Mouse (Mus musculus) embryo, embryonic 11.5 days (tissue): ENCODE measurements around the gene Ccdc124.

ENCODE experiments used
- DNase-seq: peaks from one replicate; pipeline ENCODE4 v3.0.0-alpha.2; 2012; ENCODE audit warnings: low read depth, low spot score

Gene Ccdc124

DNA sequence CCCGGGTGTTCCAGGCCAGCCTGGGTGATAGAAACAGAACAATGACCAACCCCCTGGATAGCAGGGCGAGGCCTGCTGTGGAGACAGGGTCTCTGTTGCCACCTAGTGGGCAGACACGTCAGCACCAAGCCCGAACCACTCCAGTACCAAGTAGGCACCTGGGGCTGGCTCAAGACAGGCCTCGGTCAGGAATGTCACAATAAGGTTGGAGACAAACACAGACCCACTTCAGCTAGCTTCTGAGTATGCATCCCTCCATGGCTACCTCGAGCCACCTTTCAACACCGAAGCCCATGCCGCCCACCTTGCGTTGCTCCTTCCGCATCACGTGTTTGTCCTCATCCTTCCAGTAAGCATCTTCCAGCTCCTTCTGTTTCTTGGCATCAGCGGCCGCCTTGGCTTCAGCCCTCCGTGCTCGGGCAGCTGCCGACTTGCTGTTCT lies 4.1 kb downstream of the Ccdc124 start:
- peak; percentile 62 for DNase-seq

DNA sequence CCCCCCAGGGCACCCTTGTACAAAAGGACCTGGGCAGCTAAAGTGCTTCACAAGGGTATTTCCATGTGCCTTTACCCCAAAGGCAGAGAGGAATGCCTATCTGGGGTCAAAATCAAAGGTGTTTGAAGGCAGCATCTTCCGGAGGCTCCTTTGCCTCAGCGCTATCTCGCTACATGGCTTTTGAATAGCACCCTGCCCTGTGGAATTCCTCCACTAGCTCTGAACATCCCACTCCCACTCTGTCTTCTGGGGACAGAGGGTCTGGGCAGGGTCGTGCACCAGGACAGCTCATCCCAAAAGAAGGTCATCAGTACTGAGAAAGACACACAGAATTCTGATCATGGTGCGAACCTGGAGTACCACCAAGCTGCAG lies 4.5 kb downstream of the Ccdc124 start:
- no peak for DNase-seq

DNA sequence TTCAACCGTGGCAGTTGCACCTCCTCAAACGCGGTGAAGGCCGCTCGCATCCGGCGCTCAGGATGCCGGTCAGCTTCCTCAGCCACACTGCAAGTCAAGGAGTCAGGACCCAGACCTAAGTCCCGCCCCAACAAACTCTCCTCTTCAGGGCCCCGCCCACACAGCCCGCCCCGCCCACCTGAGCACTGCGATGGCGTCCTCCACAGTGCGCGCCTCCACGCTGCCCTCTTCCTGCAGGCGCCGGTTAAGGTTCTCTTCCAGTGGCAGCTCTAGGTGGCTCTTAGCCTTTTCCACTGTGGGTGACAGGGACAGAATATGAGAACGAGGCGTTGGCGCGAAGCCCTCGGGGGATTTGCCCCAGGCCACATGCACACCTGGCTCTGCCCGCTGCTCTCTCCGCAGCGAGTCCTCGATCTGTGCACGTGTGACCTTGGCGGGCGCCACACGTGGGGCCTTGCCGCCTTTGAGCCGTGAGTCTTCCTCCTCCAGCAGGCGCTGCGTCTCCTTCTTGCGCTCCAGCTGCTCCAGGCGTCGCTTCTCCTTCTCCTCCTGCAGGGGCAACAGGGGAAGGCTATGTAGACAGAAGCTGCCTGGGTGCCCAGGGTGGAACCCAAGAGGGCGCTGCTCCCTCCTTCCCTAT lies 5.1 kb downstream of the Ccdc124 start:
- DNase-seq: peak; percentile 61

DNA sequence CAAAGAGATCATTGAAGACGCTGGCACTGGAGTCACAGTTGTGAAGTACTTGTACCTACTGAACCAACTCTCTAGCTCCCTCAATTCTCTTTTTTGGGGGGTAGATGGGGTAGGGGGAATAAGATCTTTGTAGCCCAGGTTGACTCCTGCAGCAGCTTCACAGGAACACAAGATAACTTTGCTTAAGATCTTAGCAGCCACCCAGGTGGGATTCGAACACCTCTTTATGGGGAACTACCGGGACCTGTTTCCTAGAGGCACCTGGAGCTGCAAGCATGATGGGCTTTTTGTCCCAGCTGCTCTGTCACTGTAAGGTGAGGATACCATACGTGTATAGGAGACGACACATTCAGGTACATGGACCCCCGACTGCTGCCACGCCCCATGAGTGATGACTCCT lies 7.2 kb downstream of the Ccdc124 start:
- no peak for DNase-seq

DNA sequence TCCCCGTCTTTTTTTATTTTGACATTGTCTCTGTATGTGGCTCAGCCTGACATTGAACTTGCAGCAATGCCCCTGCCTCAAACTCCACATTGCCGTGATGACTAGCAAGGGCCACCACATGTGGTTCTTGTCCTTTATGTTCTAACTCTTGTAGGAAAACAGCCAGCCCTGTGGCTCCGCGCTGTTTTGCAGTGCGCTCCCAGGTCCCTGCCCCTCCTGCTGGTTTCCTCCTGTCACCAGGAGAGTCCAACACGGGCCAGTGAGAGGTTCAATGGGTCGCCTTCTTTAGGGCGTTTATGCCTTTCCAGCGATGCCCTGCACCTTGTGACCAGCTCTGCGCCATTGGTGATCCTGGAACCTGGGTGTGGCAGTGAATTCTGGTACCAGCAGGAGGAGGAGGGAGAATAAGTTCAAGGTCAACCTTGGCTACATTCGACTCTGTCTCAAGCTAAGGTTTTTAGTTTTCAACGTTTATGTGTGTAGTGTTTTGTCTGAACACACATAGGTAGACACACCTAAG lies 7.7 kb downstream of the Ccdc124 start:
- DNase-seq: no peak

DNA sequence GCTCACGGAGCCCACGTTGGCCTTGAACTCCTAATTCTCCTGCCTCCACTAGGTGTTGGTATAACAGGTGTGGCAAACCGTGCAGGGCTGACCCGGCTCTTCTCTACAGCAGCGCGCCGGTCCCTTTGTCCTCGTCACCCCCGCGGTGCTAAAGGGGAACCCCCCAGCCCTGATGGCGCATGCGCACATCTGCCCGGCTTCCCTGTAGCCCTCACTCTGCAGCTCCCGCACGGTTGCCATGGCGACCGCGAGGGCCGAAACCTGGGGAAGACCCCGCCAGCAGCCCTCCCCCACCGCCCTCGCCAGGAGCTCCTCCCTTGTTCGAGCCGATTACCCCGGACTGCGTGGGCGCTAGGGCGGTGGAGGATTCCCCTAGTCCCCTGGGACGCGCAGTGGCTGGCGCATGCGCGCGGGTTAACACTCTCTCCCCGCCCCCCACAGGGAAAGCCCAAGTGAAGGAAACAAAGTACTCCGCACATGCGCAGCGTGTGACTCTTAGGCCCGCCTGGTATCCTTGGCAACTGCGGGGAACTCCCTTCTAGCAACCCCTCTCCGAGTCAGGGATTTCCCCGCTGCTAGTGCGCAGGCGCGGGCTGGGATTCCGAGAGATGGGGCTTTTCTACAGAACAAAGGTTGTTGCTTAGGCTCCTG lies 8.3 kb downstream of the Ccdc124 start:
- peak; percentile 100 for DNase-seq

DNA sequence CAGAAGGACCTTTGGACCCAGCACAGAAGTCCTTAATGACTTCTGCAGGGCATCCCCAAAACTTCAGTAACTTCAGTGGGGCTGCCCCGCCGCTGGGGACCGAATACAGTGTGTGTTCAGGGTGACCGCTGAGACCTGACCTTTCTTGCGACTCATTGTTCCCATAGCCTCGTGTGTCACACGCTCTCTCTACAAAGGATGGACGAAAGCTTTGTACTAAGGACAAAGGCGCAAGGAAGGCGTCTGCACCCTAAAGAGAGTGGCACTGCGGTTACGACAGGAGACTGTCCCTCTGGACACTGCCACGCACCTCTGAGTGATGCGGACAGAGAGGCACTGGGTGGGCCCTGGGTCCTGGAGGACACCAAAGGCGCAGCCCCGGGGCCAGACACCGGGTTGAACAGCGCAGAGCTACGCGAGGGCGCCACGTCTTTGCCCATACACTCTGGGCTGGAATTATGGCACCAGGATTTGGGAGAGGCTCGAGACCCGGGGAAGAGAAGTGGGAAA lies 9.0 kb downstream of the Ccdc124 start:
- DNase-seq: no peak

DNA sequence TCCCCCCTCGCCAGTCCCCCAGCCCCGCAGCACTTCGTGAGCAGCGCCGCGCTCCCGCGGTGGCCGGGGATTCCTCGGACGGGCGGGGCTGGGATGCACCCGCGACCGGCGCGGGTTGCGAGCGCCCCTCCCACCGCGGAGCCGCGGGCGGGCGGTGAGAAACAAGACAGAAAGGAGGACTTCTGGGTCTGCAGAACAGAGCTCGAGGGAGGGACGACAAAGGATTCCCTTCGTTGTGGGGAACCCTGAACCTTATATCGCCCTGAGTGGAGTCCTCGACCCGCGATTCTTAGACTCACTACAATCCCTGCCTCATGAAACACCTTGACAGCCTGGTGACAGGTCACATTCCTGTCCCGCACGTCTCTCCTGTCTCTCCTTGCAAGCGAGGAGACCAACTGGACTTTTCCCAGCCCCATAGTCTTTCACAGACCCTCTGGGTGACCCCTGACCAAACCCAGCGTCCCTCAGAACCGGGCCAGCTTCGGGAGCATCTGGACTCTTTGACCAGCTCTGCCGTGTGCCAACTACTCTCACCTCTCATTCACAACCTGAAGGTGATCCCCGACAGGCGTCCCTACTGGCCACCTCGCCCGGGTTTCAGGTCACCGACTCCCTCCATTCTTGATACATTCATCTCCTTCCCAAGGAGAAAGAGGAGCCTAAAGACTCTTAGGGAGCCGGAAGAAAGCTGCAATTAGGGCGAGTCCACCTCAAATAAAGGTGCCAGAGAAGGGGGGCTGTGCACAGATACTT lies 9.6 kb downstream of the Ccdc124 start:
- DNase-seq: no peak

DNA sequence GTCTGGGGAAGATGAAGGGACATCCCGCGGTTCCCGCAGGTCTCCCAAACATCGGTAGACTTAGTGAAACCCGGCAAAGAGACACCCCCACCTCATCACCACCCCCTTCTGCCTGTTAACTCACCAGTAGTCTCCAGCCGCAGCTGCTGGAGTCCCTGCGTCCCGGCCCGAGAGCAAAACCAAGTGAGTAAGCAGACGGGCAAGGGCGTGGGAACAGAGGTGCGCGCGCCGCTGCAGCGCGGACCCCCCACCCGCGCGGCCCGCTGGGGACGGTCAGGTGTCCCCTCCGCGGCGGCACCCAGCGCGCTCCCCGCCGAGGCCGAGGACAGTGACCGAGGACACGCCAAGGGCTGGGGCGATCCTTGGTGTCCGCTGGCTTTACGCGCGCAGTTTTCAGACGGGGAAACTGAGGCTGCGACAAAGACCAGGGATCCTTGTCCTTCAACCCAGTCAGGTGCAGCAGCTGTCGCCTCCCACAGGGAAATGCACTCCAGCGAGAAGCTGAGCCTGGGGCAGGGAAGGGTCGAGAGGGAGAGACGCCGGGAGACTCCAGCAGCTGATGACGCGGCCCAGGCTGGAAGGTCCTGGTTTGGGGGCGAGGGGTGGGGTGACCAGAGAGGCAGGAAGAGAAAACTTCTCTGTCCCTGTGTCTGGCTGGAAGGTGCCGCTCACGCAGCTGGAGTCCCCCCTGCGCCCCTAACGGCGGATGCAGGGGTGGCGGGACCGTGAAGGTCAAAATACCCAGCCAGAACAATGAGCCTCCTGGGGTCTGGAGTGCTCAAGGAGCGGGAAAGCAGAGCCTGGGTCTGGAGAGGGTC lies 10.7 kb downstream of the Ccdc124 start, which contains the start of gene Kcnn1:
TSS of gene Kcnn1 (minus strand) at position 435 of the 818 bp plus-strand sequence.
- DNase-seq: no peak

DNA sequence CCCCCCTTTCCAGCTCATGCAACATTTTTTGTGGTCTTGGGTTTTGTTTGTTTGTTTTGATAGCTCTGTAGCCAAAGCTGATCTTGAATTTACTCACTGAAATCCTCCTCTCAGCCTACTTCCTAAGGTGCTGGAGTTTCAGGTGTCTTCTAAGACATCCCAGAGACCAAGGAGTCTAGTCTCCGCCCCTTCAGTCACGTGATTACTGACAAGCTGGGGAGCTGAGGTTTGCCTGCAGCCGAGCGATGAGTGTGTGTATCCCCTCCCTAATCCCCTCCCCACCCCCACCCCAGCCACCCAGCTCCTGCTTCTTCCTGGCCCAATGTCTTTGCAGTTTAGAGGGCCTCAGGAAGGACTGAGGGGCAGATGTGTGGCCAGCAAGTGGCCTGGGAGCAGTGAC lies 16.2 kb downstream of the Ccdc124 start:
- DNase-seq: no peak

DNA sequence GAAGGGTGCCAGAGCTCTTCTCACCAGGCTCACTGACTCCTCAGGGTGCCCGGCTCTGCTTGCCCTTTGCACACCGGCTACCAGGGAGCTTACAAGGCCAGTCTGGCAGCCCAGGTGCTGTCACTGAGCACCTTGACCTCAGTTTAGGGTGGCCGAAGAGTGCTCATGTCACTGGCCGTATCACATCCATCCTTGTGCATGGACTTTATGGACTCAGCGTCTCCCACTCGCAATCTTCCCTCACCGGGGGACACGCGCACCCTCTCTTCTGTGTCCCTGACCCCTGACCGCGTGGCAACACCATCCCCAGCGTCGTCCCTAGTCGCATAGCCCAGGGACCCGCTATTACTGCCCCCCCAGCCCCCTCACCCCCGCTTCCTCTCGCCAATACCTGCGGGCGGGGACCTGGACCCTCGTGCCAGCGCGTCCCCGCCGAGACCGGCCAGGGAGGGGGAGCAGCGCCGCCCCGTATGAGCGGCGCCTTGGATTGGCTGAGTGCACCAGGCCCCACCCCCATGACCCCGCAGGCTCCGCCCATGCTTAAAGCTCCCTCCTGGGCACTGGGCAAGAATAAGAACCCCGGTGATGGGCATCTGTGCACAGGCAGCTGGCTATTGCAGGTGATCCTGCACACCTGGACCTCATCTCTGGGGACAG lies 17.1 kb downstream of the Ccdc124 start:
- no peak for DNase-seq

DNA sequence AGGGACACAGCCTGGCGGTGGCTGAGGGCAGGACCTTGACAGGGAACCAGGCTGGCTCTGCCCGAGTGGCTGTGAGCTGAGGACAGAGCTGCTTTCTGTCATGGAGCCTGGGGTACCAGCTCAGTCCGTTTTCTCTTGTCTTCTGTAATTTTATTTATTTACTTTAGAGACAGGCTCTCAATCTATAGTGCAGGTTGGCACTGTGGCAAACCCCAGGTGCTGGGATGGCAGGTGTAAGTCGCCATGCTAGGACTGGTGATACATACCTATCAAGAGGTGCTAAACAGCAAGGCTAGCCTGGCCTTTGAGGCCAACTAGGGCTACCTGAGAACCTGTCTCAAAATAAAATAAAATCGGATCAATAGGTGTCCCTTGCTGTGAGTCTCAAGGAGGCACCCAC lies 17.7 kb downstream of the Ccdc124 start:
- no peak for DNase-seq

DNA sequence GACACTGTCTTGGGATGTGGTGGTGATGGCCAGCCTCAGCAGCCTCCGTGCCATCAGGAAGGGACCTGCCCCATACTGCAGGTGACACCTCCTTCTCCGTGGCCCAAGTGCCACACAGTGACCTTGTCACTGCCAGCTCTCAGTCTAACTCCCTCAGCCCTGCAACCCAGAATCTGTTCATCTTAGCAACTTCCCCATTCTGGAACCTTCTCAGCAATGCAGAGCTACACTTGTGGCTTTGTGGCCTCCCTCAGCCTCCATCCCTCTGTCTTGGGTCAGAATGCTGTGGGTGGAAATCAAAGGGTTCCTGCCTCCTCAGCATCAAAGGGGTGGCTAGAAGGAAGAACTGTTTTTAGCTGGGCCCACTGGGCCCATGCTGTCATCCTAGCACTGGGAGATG lies 19.9 kb downstream of the Ccdc124 start:
- no peak for DNase-seq

DNA sequence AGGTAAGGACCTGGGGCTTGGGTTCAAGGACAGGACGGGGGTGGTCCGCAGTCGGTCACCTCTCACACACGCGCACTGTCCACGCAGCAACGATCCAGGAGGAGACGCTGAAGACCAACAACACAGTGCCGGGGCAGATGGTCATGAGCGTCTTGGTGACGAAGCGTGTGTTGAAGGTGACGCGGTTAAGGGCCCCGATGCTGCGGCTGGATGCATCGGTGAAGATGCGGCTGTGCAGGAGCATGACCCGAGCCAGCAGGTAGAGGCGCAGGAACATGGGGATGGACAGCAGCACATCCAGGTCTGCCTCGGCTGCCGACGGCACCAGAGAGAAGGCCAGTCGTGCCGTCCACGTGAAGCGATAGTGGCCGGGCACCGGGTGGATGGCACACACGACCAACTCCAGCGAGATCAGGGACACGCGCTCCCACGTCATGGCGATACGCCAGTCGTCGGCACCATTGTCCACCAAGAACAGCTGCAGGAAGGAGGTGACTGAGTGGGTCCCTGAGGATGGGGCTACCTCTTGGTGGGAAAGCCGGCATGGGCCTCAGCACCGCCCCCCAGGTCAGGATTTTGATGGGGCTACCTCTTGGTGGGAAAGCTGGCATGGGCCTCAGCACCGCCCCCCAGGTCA lies 21.0 kb downstream of the Ccdc124 start:
- DNase-seq: no peak

DNA sequence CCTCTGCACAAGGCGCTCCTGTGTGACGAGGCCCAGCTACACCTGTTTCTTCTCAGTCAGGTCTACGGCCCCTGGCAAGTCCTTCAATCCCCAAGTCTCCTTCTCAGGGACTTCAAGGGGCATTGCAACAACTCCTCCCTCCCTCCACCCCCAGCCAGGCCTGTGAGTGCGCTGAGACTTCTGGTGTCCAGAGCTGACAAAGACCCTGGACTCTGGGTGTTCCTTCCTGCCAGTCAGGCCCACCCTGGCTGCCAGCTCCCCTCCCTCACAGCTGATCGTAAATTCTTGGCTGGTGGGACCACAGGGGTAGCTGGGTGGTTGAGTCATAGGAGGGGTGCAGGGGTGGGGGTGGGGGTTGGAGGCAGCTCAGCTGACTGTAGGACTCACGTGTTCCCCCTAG lies 21.9 kb downstream of the Ccdc124 start:
- no peak for DNase-seq

DNA sequence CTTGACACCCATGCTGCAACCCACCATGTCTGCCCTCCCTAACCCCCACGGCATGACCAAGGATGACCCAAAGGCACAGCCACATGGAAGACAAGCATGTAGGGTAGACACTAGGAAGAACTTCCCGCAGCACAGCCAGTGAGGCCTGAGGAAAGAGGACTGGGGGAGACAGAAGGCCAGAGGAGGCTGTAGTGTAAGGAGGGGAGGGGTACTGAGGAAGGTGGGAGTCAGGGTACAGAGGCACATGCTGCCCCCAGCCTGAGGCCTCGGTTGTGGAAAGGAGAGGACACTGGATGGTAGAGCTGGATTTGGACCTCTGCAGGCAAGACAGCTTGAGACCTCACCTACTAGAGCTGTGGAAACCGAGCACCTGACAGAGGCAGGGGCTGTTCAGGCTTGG lies 22.8 kb downstream of the Ccdc124 start:
- no peak for DNase-seq

DNA sequence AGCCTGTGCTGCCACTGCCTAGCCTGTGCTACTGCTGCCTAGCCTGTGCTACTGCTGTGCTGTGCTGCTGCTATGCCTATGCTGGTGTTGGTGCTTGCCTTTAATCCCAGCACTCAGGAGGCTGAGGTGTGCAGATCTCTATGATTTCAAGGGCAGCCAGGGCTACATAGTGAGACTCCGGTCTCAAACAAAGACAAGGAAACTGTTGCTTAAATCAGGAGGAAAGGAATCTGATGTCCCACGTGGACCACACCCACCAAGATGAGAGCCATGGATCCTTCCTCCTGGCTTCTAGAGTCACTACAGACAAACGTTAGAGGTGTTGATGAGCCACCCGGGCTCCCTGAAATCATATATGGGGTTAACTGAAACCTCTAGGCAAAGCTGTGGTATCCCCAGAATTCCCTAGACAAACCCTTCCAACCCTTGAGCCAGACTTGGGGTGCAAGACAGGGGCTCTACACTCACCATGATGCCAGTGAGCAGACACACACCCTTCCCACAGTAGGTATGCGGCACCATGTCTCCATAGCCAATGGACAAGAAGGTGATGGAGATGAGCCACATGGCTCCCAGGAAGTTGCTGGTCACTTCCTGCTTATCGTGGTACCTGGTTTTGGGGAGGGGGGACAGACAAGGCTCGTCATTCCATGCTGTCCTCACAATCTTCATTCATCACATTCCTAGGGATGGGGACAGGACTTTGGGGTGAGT lies 23.4 kb downstream of the Ccdc124 start:
- no peak for DNase-seq

DNA sequence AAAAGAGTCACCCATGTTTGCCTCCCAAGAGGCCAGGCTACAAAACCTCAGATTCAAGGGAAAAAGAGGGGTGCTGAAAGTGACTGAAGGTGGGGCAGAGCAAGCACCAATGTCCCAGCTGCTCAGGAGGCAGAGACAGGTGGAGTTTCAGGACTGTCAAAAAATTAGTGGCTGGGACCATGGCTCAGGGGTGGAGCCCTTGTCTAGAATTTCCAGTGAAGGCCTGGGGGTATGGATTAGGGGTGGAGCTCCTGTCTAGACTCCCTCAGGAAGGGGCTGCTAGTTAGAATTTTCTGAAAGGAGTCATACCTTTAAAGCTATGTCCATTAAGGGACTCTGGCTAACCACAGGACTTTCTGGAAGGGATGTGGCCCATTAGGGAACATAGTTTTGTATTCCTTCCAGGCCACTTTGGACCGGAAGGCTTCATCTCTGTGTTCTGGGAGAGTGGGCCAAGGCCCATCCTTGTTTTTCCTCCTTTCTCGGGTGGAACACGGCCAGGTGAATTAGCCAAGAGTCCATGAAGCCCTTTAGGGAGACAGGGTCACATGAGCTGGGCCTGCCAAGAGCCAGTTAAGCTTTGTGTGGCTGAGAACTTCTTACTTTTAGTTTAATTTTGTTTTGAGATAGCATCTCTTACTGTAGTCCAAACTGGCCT lies 24.3 kb downstream of the Ccdc124 start:
- no peak for DNase-seq
